Mouse (Mus musculus): ENCODE measurements around the gene Gid8. TPM values are rescaled to one million over a fixed set of nuclear protein-coding genes. Genes with fewer than 3 reads are reported as not detected.

The Gid8 gene
- polyA plus RNA-seq, 1 experiment from 2014 or later, result 64.9 TPM

- Histone ChIP-seq H3K4me2 (ENCODE audit: low read depth, severe bottlenecking) (no peak overlapping the region), H3K36me3 (ENCODE audit: control insufficient read depth, insufficient read depth, low read length) (peaks cover 16% of the 10 kb centered on the region; the same call in 1 of the 2 replicates), H3K4me3 (ENCODE audit: low read depth, low read length) (no peak overlapping the region), H3K9me3 (ENCODE audit: control insufficient read depth, low read length) (no peaks in the 10 kb centered on the region), H3K27me3 (ENCODE audit: control insufficient read depth, insufficient read depth, low read length) (no peaks in the 10 kb centered on the region), H3K9ac (ENCODE audit: low read length) (no peak overlapping the region), H3K4me1 (ENCODE audit: control insufficient read depth, insufficient read depth, low read length) (peaks cover 5% of the 10 kb centered on the region; the same call in 1 of the 2 replicates), H3K27ac (replicated peaks; ENCODE audit: low read depth, low read length) (no peak overlapping the region)
- DNase-seq (ENCODE audit: low spot score), result no peak
- ATAC-seq (ENCODE audit: insufficient number of reproducible peaks, low FRiP score, low TSS enrichment, low read depth), result no peak
- WGBS, result 72% methylated on average over 2 of the region's 2 CpGs
Measured at GRCm38 (mm10) chr2:180723865-180724264, 13.9 kb downstream of the Gid8 start.

- H3K27me3 ChIP-seq (ENCODE audit: control insufficient read depth, insufficient read depth, low read length), result no peaks in the 10 kb centered on the region
- H3K27ac ChIP-seq (replicated peaks; ENCODE audit: low read depth, low read length), result no peak within 1 kb of the TSS
- H3K4me3 ChIP-seq (ENCODE audit: low read depth, low read length), result no peak within 1 kb of the TSS; the same call in 1 of the 2 replicates
- no peak within 1 kb of the TSS; the same call in 1 of the 2 replicates for H3K9ac ChIP-seq (ENCODE audit: low read length)
- no peak for DNase-seq (ENCODE audit: low spot score)
- H3K4me1 ChIP-seq (ENCODE audit: control insufficient read depth, insufficient read depth, low read length), result peaks cover 5% of the 10 kb centered on the region; the same call in 1 of the 2 replicates
- H3K4me2 ChIP-seq (ENCODE audit: low read depth, severe bottlenecking), result no peak within 1 kb of the TSS
- peak; percentile 46; the same call in 1 of the 2 replicates for ATAC-seq (ENCODE audit: insufficient number of reproducible peaks, low FRiP score, low TSS enrichment, low read depth)
- no peaks in the 10 kb centered on the region for H3K9me3 ChIP-seq (ENCODE audit: control insufficient read depth, low read length)
- peaks cover 15% of the 10 kb centered on the region; the same call in 1 of the 2 replicates for H3K36me3 ChIP-seq (ENCODE audit: control insufficient read depth, insufficient read depth, low read length)
- 6% methylated on average over 18 of the region's 18 CpGs for WGBS
Measured at GRCm38 (mm10) chr2:180724585-180725413, 14.9 kb downstream of the Gid8 start, which contains the start of gene Slc17a9. Slc17a9 (plus strand) TSS chr2:180725263.

GRCm38 (mm10) chr2:180725414-180725778, 15.5 kb downstream of the Gid8 start:
- H3K27ac ChIP-seq (replicated peaks; ENCODE audit: low read depth, low read length), result no peak overlapping the region
- peaks cover 15% of the 10 kb centered on the region; the same call in 1 of the 2 replicates for H3K36me3 ChIP-seq (ENCODE audit: control insufficient read depth, insufficient read depth, low read length)
- no peak overlapping the region; the same call in 1 of the 2 replicates for H3K4me3 ChIP-seq (ENCODE audit: low read depth, low read length)
- no peak for ATAC-seq (ENCODE audit: insufficient number of reproducible peaks, low FRiP score, low TSS enrichment, low read depth)
- WGBS, result 9% methylated on average over 6 of the region's 6 CpGs
- no peak overlapping the region for H3K9ac ChIP-seq (ENCODE audit: low read length)
- no peaks in the 10 kb centered on the region for H3K9me3 ChIP-seq (ENCODE audit: control insufficient read depth, low read length)
- H3K4me2 ChIP-seq (ENCODE audit: low read depth, severe bottlenecking), result no peak overlapping the region
- H3K4me1 ChIP-seq (ENCODE audit: control insufficient read depth, insufficient read depth, low read length), result peaks cover 5% of the 10 kb centered on the region; the same call in 1 of the 2 replicates
- H3K27me3 ChIP-seq (ENCODE audit: control insufficient read depth, insufficient read depth, low read length), result no peaks in the 10 kb centered on the region
- DNase-seq (ENCODE audit: low spot score), result no peak

- Histone ChIP-seq H3K27ac (replicated peaks; ENCODE audit: low read depth, low read length) (no peak overlapping the region), H3K4me1 (ENCODE audit: control insufficient read depth, insufficient read depth, low read length) (peaks cover 5% of the 10 kb centered on the region; the same call in 1 of the 2 replicates), H3K36me3 (ENCODE audit: control insufficient read depth, insufficient read depth, low read length) (peaks cover 15% of the 10 kb centered on the region; the same call in 1 of the 2 replicates), H3K9me3 (ENCODE audit: control insufficient read depth, low read length) (no peaks in the 10 kb centered on the region), H3K4me3 (ENCODE audit: low read depth, low read length) (no peak overlapping the region), H3K4me2 (ENCODE audit: low read depth, severe bottlenecking) (no peak overlapping the region), H3K9ac (ENCODE audit: low read length) (no peak overlapping the region), H3K27me3 (ENCODE audit: control insufficient read depth, insufficient read depth, low read length) (no peaks in the 10 kb centered on the region)
- ATAC-seq (ENCODE audit: insufficient number of reproducible peaks, low FRiP score, low TSS enrichment, low read depth), result no peak
- WGBS, result 21% methylated on average over 8 of the region's 8 CpGs
- no peak for DNase-seq (ENCODE audit: low spot score)
Measured at GRCm38 (mm10) chr2:180725856-180726629, 16.1 kb downstream of the Gid8 start.

GRCm38 (mm10) chr2:180726658-180727442, 16.9 kb downstream of the Gid8 start:
- no peak overlapping the region for H3K4me3 ChIP-seq (ENCODE audit: low read depth, low read length)
- H3K9me3 ChIP-seq (ENCODE audit: control insufficient read depth, low read length), result no peaks in the 10 kb centered on the region
- ATAC-seq (ENCODE audit: insufficient number of reproducible peaks, low FRiP score, low TSS enrichment, low read depth), result no peak
- H3K27me3 ChIP-seq (ENCODE audit: control insufficient read depth, insufficient read depth, low read length), result no peaks in the 10 kb centered on the region
- H3K4me2 ChIP-seq (ENCODE audit: low read depth, severe bottlenecking), result no peak overlapping the region
- peaks cover 10% of the 10 kb centered on the region; the same call in 1 of the 2 replicates for H3K36me3 ChIP-seq (ENCODE audit: control insufficient read depth, insufficient read depth, low read length)
- peaks cover 5% of the 10 kb centered on the region; the same call in 1 of the 2 replicates for H3K4me1 ChIP-seq (ENCODE audit: control insufficient read depth, insufficient read depth, low read length)
- DNase-seq (ENCODE audit: low spot score), result no peak
- no peak overlapping the region for H3K27ac ChIP-seq (replicated peaks; ENCODE audit: low read depth, low read length)
- WGBS, result 70% methylated on average over 6 of the region's 6 CpGs
- no peak overlapping the region for H3K9ac ChIP-seq (ENCODE audit: low read length)

GRCm38 (mm10) chr2:180727613-180728021, 17.7 kb downstream of the Gid8 start:
- WGBS, result 65% methylated on average over 4 of the region's 4 CpGs
- Histone ChIP-seq H3K9ac (ENCODE audit: low read length) (no peak overlapping the region), H3K27ac (replicated peaks; ENCODE audit: low read depth, low read length) (no peak overlapping the region), H3K4me3 (ENCODE audit: low read depth, low read length) (no peak overlapping the region), H3K9me3 (ENCODE audit: control insufficient read depth, low read length) (no peaks in the 10 kb centered on the region), H3K4me1 (ENCODE audit: control insufficient read depth, insufficient read depth, low read length) (peaks cover 5% of the 10 kb centered on the region; the same call in 1 of the 2 replicates), H3K4me2 (ENCODE audit: low read depth, severe bottlenecking) (no peak overlapping the region), H3K27me3 (ENCODE audit: control insufficient read depth, insufficient read depth, low read length) (no peaks in the 10 kb centered on the region), H3K36me3 (ENCODE audit: control insufficient read depth, insufficient read depth, low read length) (peaks cover 6% of the 10 kb centered on the region; the same call in 1 of the 2 replicates)
- ATAC-seq (ENCODE audit: insufficient number of reproducible peaks, low FRiP score, low TSS enrichment, low read depth) (no peak), DNase-seq (ENCODE audit: low spot score) (no peak)

GRCm38 (mm10) chr2:180731036-180731435, 21.1 kb downstream of the Gid8 start:
- Histone ChIP-seq H3K27ac (replicated peaks; ENCODE audit: low read depth, low read length) (no peak overlapping the region), H3K4me3 (ENCODE audit: low read depth, low read length) (no peak overlapping the region), H3K9ac (ENCODE audit: low read length) (no peak overlapping the region), H3K4me2 (ENCODE audit: low read depth, severe bottlenecking) (no peak overlapping the region), H3K27me3 (ENCODE audit: control insufficient read depth, insufficient read depth, low read length) (no peaks in the 10 kb centered on the region), H3K4me1 (ENCODE audit: control insufficient read depth, insufficient read depth, low read length) (no peaks in the 10 kb centered on the region), H3K36me3 (ENCODE audit: control insufficient read depth, insufficient read depth, low read length) (no peaks in the 10 kb centered on the region), H3K9me3 (ENCODE audit: control insufficient read depth, low read length) (no peaks in the 10 kb centered on the region)
- WGBS, result 73% methylated on average over 3 of the region's 3 CpGs
- no peak for DNase-seq (ENCODE audit: low spot score)
- ATAC-seq (ENCODE audit: insufficient number of reproducible peaks, low FRiP score, low TSS enrichment, low read depth), result no peak

- Histone ChIP-seq H3K4me3 (ENCODE audit: low read depth, low read length) (no peak overlapping the region), H3K4me2 (ENCODE audit: low read depth, severe bottlenecking) (no peak overlapping the region), H3K36me3 (ENCODE audit: control insufficient read depth, insufficient read depth, low read length) (no peaks in the 10 kb centered on the region), H3K4me1 (ENCODE audit: control insufficient read depth, insufficient read depth, low read length) (no peaks in the 10 kb centered on the region), H3K27ac (replicated peaks; ENCODE audit: low read depth, low read length) (no peak overlapping the region), H3K9ac (ENCODE audit: low read length) (no peak overlapping the region), H3K27me3 (ENCODE audit: control insufficient read depth, insufficient read depth, low read length) (no peaks in the 10 kb centered on the region), H3K9me3 (ENCODE audit: control insufficient read depth, low read length) (no peaks in the 10 kb centered on the region)
- DNase-seq (ENCODE audit: low spot score), result no peak
- no peak for ATAC-seq (ENCODE audit: insufficient number of reproducible peaks, low FRiP score, low TSS enrichment, low read depth)
- WGBS, result 68% methylated on average over 5 of the region's 6 CpGs
Measured at GRCm38 (mm10) chr2:180731984-180732383, 22.1 kb downstream of the Gid8 start.
